Mouse (Mus musculus): ENCODE data around the gene Rnf208. TPM values are rescaled to one million over a fixed set of nuclear protein-coding genes. Genes with fewer than 3 reads are reported as not detected.
A peak's percentile ranks its signal among the peaks of the same experiment; 100 is the strongest.

Rnf208 gene
- polyA plus RNA-seq (2012; rRNA removed) = 7.4 and 8.1 TPM in 2 replicates

DNA sequence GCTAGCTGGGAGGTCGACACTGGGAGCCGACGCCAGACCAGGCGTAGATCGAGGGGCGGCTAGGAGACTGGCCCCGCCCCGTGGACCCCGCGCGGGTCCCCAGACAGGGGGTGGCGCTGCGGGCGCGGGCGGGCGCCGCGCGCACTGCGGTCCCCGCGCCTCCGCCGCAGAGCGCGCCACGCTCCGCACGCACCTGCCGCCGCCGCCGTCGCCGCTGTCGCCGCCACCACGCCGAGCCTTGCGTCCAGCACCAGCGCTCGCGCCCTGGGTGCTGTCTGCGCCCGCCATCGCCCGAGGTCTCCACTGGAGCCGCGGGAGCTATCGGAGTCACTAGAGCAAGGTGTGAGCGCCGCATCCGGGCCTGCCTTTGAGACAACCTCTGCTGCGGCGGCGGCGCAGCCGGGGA lies at the start of gene Rnf208, which contains the start of gene Cysrt1:
Gene Rnf208, plus strand, starts transcription at position 155 of the 406 bp plus-strand sequence.
Gene Cysrt1, minus strand, starts transcription at position 352 of the 406 bp plus-strand sequence.
- no peaks in the 10 kb centered on the region; the same call in 1 of the 2 replicates for H3K36me3 ChIP-seq (ENCODE audit: control insufficient read depth, insufficient read depth, low read length)
- H3K27ac ChIP-seq (ENCODE audit: control insufficient read depth, insufficient read depth, low read depth, low read length) = no peak within 1 kb of the TSS
- TF ChIP-seq CTCF (IDR thresholded peaks at IDR 0.05; ENCODE audit: control insufficient read depth, insufficient read depth, insufficient replicate concordance, low read depth, low read length) (no peak), POLR2A (IDR thresholded peaks at IDR 0.05; ENCODE audit: control insufficient read depth, low read depth, low read length) (no peak)
- peaks cover 23% of the 10 kb centered on the region for H3K4me1 ChIP-seq (ENCODE audit: control insufficient read depth, insufficient read depth, low read length)
- no peaks in the 10 kb centered on the region for H3K27me3 ChIP-seq (ENCODE audit: control insufficient read depth, insufficient read depth, low read length)
- H3K4me3 ChIP-seq (ENCODE audit: control insufficient read depth, low read depth, low read length) = peak within 1 kb of the TSS; percentile 72

DNA sequence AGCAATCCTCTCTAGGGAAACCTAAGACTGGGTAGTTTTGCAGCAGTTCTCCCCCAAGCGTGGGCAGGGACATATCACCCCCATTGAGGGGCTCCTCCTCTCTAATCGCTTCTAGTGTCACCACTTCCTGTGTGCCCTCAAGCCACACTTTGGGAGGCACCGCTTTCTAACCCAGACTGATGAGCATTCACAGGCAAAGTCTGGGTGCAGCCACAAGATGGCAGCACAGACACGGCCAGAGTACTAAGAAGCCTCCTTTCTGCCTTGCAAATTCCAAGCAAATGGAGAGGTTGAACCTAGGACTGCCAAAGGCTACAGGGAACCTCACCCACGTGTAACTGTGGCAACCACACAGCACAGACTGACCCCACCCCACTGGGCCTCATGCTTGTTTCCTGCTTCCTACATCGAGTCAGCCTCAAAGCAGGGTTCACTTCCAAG lies 48.7 kb upstream of the Rnf208 start:
- Histone ChIP-seq H3K4me1 (ENCODE audit: control insufficient read depth, insufficient read depth, low read length) (peaks cover 4% of the 10 kb centered on the region; the same call in 1 of the 2 replicates), H3K27ac (ENCODE audit: control insufficient read depth, insufficient read depth, low read depth, low read length) (no peak overlapping the region), H3K27me3 (ENCODE audit: control insufficient read depth, insufficient read depth, low read length) (no peaks in the 10 kb centered on the region), H3K36me3 (ENCODE audit: control insufficient read depth, insufficient read depth, low read length) (no peaks in the 10 kb centered on the region), H3K4me3 (ENCODE audit: control insufficient read depth, low read depth, low read length) (no peak overlapping the region)
- TF ChIP-seq CTCF (IDR thresholded peaks at IDR 0.05; ENCODE audit: control insufficient read depth, insufficient read depth, insufficient replicate concordance, low read depth, low read length) (peak; percentile 78; the same call in 1 of the 2 replicates), POLR2A (IDR thresholded peaks at IDR 0.05; ENCODE audit: control insufficient read depth, low read depth, low read length) (no peak)

DNA sequence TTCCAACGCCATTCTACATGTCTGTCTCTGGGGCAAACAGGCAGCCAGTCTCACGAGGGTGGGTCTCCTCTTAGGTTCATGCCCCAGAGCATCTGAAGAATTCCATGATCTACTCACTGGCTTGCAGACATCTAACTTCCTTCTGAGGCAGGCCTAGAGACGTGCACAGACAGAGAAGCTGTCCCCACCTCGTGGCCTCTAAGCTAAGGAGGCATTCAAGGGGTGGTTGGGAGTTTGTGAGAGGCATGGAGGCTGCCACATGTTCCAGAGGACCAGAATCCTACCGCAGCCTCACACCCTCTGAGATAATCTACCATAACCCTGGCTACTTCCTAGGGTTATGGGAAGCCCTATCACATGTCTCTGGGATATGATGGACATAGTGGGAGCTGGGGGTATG lies 48.0 kb upstream of the Rnf208 start:
- Histone ChIP-seq H3K36me3 (ENCODE audit: control insufficient read depth, insufficient read depth, low read length) (no peaks in the 10 kb centered on the region), H3K4me3 (ENCODE audit: control insufficient read depth, low read depth, low read length) (no peak overlapping the region), H3K27me3 (ENCODE audit: control insufficient read depth, insufficient read depth, low read length) (no peaks in the 10 kb centered on the region), H3K27ac (ENCODE audit: control insufficient read depth, insufficient read depth, low read depth, low read length) (no peak overlapping the region), H3K4me1 (ENCODE audit: control insufficient read depth, insufficient read depth, low read length) (peaks cover 4% of the 10 kb centered on the region; the same call in 1 of the 2 replicates)
- TF ChIP-seq CTCF (IDR thresholded peaks at IDR 0.05; ENCODE audit: control insufficient read depth, insufficient read depth, insufficient replicate concordance, low read depth, low read length) (no peak), POLR2A (IDR thresholded peaks at IDR 0.05; ENCODE audit: control insufficient read depth, low read depth, low read length) (no peak)

DNA sequence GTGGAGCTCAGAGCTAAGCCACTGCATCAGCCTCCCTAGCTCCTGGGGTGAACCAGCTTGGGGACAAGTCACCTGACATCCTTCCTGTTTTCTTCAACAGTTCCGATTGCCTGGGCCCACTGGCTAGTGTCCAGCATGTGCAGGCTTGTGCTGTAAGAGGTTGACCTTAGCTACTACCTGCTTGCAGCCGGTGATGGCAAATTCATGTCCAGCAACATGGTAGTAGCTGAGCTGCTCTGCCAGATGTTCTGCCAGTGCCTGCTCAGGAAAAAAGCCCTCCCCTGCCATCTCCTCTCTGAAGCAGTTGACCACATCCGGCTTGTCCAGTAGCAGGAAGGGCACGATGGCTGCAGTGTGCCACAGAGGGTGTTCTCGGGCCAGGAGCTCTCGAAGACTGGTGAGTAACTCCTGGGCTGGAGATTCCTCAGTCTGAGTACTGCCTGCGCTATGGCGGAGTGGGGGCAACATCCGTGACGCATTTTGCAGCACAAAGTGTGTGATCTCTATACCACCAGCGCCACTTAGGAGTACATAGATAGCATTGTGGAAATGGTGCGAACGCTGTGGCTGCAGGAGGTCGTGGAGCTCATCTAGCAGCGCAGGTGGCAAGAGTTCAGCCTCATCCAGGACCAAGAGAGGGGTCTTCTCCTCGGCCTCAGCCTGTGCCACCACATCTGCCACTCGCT lies 47.4 kb upstream of the Rnf208 start:
- no peak overlapping the region for H3K4me3 ChIP-seq (ENCODE audit: control insufficient read depth, low read depth, low read length)
- TF ChIP-seq CTCF (IDR thresholded peaks at IDR 0.05; ENCODE audit: control insufficient read depth, insufficient read depth, insufficient replicate concordance, low read depth, low read length) (no peak), POLR2A (IDR thresholded peaks at IDR 0.05; ENCODE audit: control insufficient read depth, low read depth, low read length) (no peak)
- H3K36me3 ChIP-seq (ENCODE audit: control insufficient read depth, insufficient read depth, low read length) = no peaks in the 10 kb centered on the region
- no peak overlapping the region for H3K27ac ChIP-seq (ENCODE audit: control insufficient read depth, insufficient read depth, low read depth, low read length)
- H3K4me1 ChIP-seq (ENCODE audit: control insufficient read depth, insufficient read depth, low read length) = peaks cover 4% of the 10 kb centered on the region; the same call in 1 of the 2 replicates
- no peaks in the 10 kb centered on the region for H3K27me3 ChIP-seq (ENCODE audit: control insufficient read depth, insufficient read depth, low read length)

DNA sequence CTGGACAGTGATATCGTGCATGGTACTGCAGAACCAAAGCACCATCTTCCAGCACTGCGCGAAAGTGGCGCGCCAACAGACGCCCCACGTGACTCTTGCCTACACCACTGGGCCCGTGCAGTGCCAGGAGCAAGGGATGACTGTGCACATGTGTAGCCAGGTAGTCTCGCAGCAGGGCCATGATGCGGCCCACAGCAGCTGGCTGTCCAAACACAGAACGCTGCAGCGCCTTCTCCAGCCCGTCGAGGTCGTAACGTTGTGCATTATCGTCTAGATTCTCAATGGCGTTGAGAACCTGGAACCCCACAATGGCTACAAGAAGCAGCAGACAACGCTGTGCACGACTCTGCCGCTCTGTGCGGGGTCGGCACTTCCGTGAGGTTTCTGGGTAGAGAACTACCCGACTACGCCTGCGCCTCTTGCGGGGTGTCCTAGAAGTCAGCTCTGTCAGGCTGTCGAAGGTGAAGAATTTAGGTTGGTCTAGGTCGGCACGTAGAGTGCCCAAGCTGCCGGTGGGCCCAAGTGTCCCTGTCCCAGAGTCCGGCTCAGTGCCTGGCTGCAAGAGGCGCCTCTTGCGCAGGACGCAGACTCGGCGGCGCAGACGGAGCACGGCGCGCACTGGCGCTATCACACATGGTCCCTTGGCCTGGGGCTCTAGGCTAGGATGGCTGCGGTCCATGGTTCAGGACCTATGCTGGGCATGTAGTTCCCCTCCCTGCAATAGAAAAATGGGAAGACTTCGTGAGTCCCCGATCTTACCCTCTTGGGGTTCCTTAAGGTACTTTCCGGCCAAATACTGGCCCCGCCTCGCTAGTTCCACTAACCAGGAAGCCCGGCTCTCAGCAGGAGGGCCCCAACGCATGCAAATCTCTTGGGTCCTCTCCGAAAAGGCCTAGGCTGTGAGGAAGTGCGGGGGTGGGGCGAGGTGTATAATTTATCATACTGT lies 46.6 kb upstream of the Rnf208 start:
- Histone ChIP-seq H3K4me1 (ENCODE audit: control insufficient read depth, insufficient read depth, low read length) (peaks cover 4% of the 10 kb centered on the region; the same call in 1 of the 2 replicates), H3K36me3 (ENCODE audit: control insufficient read depth, insufficient read depth, low read length) (no peaks in the 10 kb centered on the region), H3K27me3 (ENCODE audit: control insufficient read depth, insufficient read depth, low read length) (no peaks in the 10 kb centered on the region), H3K4me3 (ENCODE audit: control insufficient read depth, low read depth, low read length) (peak overlapping the region; percentile 66), H3K27ac (ENCODE audit: control insufficient read depth, insufficient read depth, low read depth, low read length) (peak overlapping the region; percentile 70; the same call in 1 of the 2 replicates)
- TF ChIP-seq POLR2A (IDR thresholded peaks at IDR 0.05; ENCODE audit: control insufficient read depth, low read depth, low read length) = no peak
- TF ChIP-seq CTCF (IDR thresholded peaks at IDR 0.05; ENCODE audit: control insufficient read depth, insufficient read depth, insufficient replicate concordance, low read depth, low read length) = no peak

DNA sequence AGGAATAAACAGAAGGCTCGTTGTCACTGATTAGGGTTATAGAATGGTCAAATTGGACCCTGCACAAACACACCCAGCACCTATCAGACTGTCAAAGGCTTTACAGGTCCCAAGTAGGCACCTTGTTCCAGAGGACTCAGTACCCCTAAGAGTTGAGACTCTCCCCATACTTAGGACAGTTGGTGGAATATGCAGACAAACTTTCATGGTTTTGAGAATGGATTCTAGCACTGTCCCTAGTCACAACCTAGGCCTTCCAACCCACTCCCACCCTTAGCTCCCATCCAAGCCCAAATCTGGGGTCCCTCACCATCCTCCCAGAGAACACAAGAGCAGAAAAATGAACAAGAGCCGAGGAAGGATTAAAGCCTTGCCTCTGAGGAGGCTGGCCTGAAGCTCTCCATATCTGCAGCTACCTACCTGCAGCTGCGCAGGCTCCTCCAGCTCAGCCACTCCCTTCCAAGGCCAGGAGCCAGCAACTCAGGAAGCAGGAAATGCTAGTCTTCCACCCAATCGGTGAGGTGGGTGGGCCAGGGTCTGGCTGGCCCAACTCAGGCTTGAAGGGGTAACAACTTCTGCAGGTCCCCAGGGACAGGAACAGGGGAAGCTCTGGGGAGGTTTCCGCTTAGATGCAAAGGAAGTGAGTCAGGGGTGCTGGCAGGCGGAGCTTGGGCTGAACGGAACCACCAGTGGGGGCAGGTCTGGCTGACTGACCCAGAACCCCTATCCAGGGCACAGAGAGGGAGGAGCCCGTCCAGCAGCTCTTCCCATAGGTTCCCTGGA lies 45.7 kb upstream of the Rnf208 start, which contains the start of gene Tor4a:
Gene Tor4a, minus strand, starts transcription at position 715 of the 783 bp plus-strand sequence.
- H3K27me3 ChIP-seq (ENCODE audit: control insufficient read depth, insufficient read depth, low read length) = no peaks in the 10 kb centered on the region
- peak within 1 kb of the TSS; percentile 66 for H3K4me3 ChIP-seq (ENCODE audit: control insufficient read depth, low read depth, low read length)
- peak within 1 kb of the TSS; percentile 70 for H3K27ac ChIP-seq (ENCODE audit: control insufficient read depth, insufficient read depth, low read depth, low read length)
- H3K4me1 ChIP-seq (ENCODE audit: control insufficient read depth, insufficient read depth, low read length) = peaks cover 4% of the 10 kb centered on the region; the same call in 1 of the 2 replicates
- TF ChIP-seq CTCF (IDR thresholded peaks at IDR 0.05; ENCODE audit: control insufficient read depth, insufficient read depth, insufficient replicate concordance, low read depth, low read length) (no peak), POLR2A (IDR thresholded peaks at IDR 0.05; ENCODE audit: control insufficient read depth, low read depth, low read length) (no peak)
- peaks cover 1% of the 10 kb centered on the region; the same call in 1 of the 2 replicates for H3K36me3 ChIP-seq (ENCODE audit: control insufficient read depth, insufficient read depth, low read length)

Measured in testis, adult 2 months (tissue).